Mouse (Mus musculus): ENCODE measurements around the gene Gstp3. TPM values are rescaled to one million over a fixed set of nuclear protein-coding genes. Genes with fewer than 3 reads are reported as not detected.
A peak's percentile ranks its signal among the peaks of the same experiment; 100 is the strongest.

Gstp3 gene
- total and polyA plus RNA-seq, 3 experiments = 1.4 TPM; not detected in 2

DNA sequence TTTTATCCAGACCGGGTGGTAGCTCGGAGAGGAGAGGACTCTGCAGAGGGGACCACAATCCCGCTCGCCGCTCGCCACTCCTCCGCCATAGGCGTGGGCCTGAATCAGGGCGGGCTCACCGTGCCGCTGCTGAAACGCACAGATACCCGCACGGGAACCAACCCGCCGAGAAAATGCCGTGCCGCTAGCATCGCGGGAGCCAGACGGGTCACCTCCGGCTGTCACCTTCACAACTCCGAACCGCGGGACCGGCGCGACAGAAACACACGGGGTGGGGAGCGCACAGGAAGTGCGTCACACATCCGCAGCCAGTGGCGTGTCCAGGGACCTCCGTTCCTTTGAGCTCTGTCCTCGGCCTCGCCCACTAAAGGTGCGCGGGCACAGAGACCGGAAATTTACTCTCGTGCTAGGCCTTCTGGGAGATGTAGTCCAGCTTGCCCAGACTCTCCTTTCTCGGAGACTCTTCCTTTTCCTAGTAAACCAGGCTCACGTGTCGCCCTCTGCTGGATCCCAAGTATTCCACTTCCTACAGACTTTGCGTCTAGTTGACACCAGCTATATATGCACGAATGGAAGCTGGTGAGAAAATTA lies 46.8 kb downstream of the Gstp3 start, which contains the start of gene Ndufv1:
Ndufv1 (minus strand) TSS at position 375 of the 591 bp plus-strand sequence.
- peak within 1 kb of the TSS; percentile 85 to 98 (median 86) for H3K4me3 ChIP-seq (replicated peaks in 1 of 3; ENCODE audit: low read depth in 2 of 3, low read length in 2 of 3, poor library complexity in 1 of 3)
- H3K4me2 ChIP-seq (ENCODE audit: insufficient read depth, low read depth, poor library complexity, severe bottlenecking) = peak within 1 kb of the TSS; percentile 85
- peak; percentile 99 for DNase-seq (ENCODE audit: extremely low read depth)
- H3K79me2 ChIP-seq (replicated peaks; ENCODE audit: control insufficient read depth, extremely low read depth, insufficient read depth, poor library complexity, severe bottlenecking) = peaks cover 8% of the 10 kb centered on the region; the same call in 1 of the 2 replicates
- H3K27me3 ChIP-seq (replicated peaks) = peaks cover 2% of the 10 kb centered on the region
- H3K9ac ChIP-seq (ENCODE audit: insufficient read depth, low read depth) = peak within 1 kb of the TSS; percentile 71
- in situ Hi-C loops (cut with MboI; ENCODE audit: low pct_ligation_motif_present, low pct_unique_long_range_greater_than_20kb, low sequenced_read_pairs) (no loop called here), dilution Hi-C loops (cut with MboI; ENCODE audit: extremely low pct_ligation_motif_present, extremely low pct_unique_long_range_greater_than_20kb, low sequenced_read_pairs) (no loop called here)
- H3K27ac ChIP-seq (ENCODE audit: insufficient read depth, low read depth) = peak within 1 kb of the TSS; percentile 7; the same call in 1 of the 2 replicates
- H3K36me3 ChIP-seq (replicated peaks in 1 of 2; ENCODE audit: control insufficient read depth in 1 of 2, insufficient read depth in 1 of 2, low read length in 1 of 2) = peaks cover 30 to 38% of the 10 kb centered on the region in 2 experiments
- H3K4me1 ChIP-seq (ENCODE audit: control insufficient read depth in 1 of 2, insufficient read depth in 2 of 2) = peaks cover 4 to 18% of the 10 kb centered on the region in 2 experiments
- no peaks in the 10 kb centered on the region for H3K9me3 ChIP-seq (replicated peaks; ENCODE audit: low read length)
- TF ChIP-seq ZC3H11A (IDR thresholded peaks at IDR 0.05; ENCODE audit: low read depth, low read length) (no peak), GABPA (IDR thresholded peaks at IDR 0.05; ENCODE audit: insufficient replicate concordance, low read depth, low read length) (peak; percentile 87; the same call in 1 of the 2 replicates), SMC3 (IDR thresholded peaks at IDR 0.05; ENCODE audit: low read depth, low read length) (peak; percentile 82), POLR2AphosphoS2 (IDR thresholded peaks at IDR 0.05; ENCODE audit: low read depth, low read length) (peak; percentile 59; the same call in 1 of the 2 replicates), TCF12 (IDR thresholded peaks at IDR 0.05; ENCODE audit: low read depth, low read length) (peak; percentile 86), JUND (conservative IDR thresholded peaks at IDR 0.05; ENCODE audit: low read depth, low read length) (0 out of 2 replicates have a peak, but pooled peaks have one; percentile 60), RCOR1 (conservative IDR thresholded peaks at IDR 0.05; ENCODE audit: low read depth, low read length) (peak; percentile 47; the same call in 1 of the 2 replicates), KAT2A (IDR thresholded peaks at IDR 0.05; ENCODE audit: insufficient replicate concordance, low read length) (peak; percentile 96), ELF1 (IDR thresholded peaks at IDR 0.05; ENCODE audit: low read depth, low read length) (peak; percentile 97), ETS1 (conservative IDR thresholded peaks at IDR 0.05; ENCODE audit: low read depth, low read length) (no peak; the same call in 1 of the 2 replicates), UBTF (IDR thresholded peaks at IDR 0.05; ENCODE audit: low read depth, low read length) (no peak), E2F4 (IDR thresholded peaks at IDR 0.05; ENCODE audit: insufficient replicate concordance, low read depth, low read length) (peak; percentile 95), BHLHE40 (IDR thresholded peaks at IDR 0.05; ENCODE audit: low read depth, low read length) (peak; percentile 79), EP300 (IDR thresholded peaks at IDR 0.05; ENCODE audit: low read length) (no peak), MAFK (IDR thresholded peaks at IDR 0.05; ENCODE audit: insufficient replicate concordance, low read length) (peak; percentile 36; the same call in 1 of the 2 replicates), NRF1 (IDR thresholded peaks at IDR 0.05; ENCODE audit: low read depth, low read length) (peak; percentile 87), USF1 (IDR thresholded peaks at IDR 0.05; ENCODE audit: low read depth, low read length) (0 out of 2 replicates have a peak, but pooled peaks have one; percentile 6), POLR2A (IDR thresholded peaks at IDR 0.05; ENCODE audit: low read depth, low read length) (peak; percentile 87), ZNF384 (IDR thresholded peaks at IDR 0.05; ENCODE audit: low read depth, low read length) (no peak), MEF2A (IDR thresholded peaks at IDR 0.05; ENCODE audit: borderline replicate concordance, low read depth, low read length) (peak; percentile 83), RAD21 (IDR thresholded peaks at IDR 0.05; ENCODE audit: low read depth, low read length) (peak; percentile 68), SIN3A (IDR thresholded peaks at IDR 0.05; ENCODE audit: low read length) (peak; percentile 99), USF2 (conservative IDR thresholded peaks at IDR 0.05; ENCODE audit: low read depth, low read length) (no peak), TBP (conservative IDR thresholded peaks at IDR 0.05; ENCODE audit: low read depth, low read length) (peak; percentile 65; the same call in 1 of the 2 replicates), ZKSCAN1 (IDR thresholded peaks at IDR 0.05; ENCODE audit: borderline replicate concordance, low read depth, low read length) (no peak), IRF4 (IDR thresholded peaks at IDR 0.05; ENCODE audit: low read depth, low read length) (peak; percentile 68), PAX5 (IDR thresholded peaks at IDR 0.05; ENCODE audit: low read length) (no peak), ZMIZ1 (IDR thresholded peaks at IDR 0.05; ENCODE audit: low read depth, low read length) (no peak; the same call in 1 of the 2 replicates), CTCF (conservative IDR thresholded peaks at IDR 0.05 in 1 of 2, IDR thresholded peaks at IDR 0.05 in 1 of 2; ENCODE audit: low read depth in 2 of 2, low read length in 2 of 2) (peak; percentile 40 to 92), MYC (IDR thresholded peaks at IDR 0.05; ENCODE audit: low read depth, low read length) (peak; percentile 89), MAX (IDR thresholded peaks at IDR 0.05; ENCODE audit: low read length) (peak; percentile 94), MAZ (IDR thresholded peaks at IDR 0.05; ENCODE audit: low read depth, low read length) (peak; percentile 62; the same call in 1 of the 2 replicates), HCFC1 (IDR thresholded peaks at IDR 0.05; ENCODE audit: low read depth, low read length) (peak; percentile 100), CHD1 (IDR thresholded peaks at IDR 0.05; ENCODE audit: low read depth, low read length) (no peak), NELFE (IDR thresholded peaks at IDR 0.05; ENCODE audit: low read depth, low read length) (peak; percentile 91), CHD2 (IDR thresholded peaks at IDR 0.05; ENCODE audit: low read length) (peak; percentile 91), JUN (IDR thresholded peaks at IDR 0.05; ENCODE audit: insufficient read depth, low read depth, low read length) (no peak), MXI1 (IDR thresholded peaks at IDR 0.05; ENCODE audit: low read depth, low read length) (peak; percentile 97)

Data from CH12.LX (cell line).